ENCODE assay signal across 21 mouse cellular contexts in genomic region chr5:9621417-9622067, GRCm38 (mm10).
DNase-seq lines count a peak whose midpoint lies in the region; ATAC-seq and TF ChIP-seq lines count a peak whose summit lies in the region.
"Had no signal": no experiment of that assay in that cellular context is flagged by ENCODE, and none has a peak within 500 bp of the region (broad histone marks: within the 10 kb centered on the region; RNA-seq: fewer than 3 reads in every experiment).

No protein-coding gene starts in this region.

- H3K4me1 ChIP-seq in limb, embryonic 12.5 days (replicated peaks), result peaks cover 8% of the 10 kb centered on the region; the same call in 1 of the 2 replicates
- peaks cover 7% of the 10 kb centered on the region; the same call in 1 of the 2 replicates for H3K4me1 ChIP-seq in limb, embryonic 10.5 days
- H3K4me1 ChIP-seq in limb, embryonic 13.5 days, result no peaks in the 10 kb centered on the region
- H3K4me1 ChIP-seq in limb, embryonic 14.5 days (ENCODE audit: control insufficient read depth, insufficient read depth, low read length), result no peaks in the 10 kb centered on the region
- H3K4me1 ChIP-seq: embryonic facial prominence, embryonic 15.5 days had no signal

- H3K9ac ChIP-seq in limb, embryonic 12.5 days (replicated peaks), result no peak overlapping the region
- H3K9ac ChIP-seq in limb, embryonic 13.5 days, result no peak overlapping the region
- no peak overlapping the region for H3K9ac ChIP-seq in limb, embryonic 14.5 days (ENCODE audit: low read depth, low read length, severe bottlenecking)
- H3K9ac ChIP-seq: embryonic facial prominence, embryonic 13.5 days; embryonic facial prominence, embryonic 15.5 days; forebrain, embryonic 12.5 days had no signal

- DNase-seq in limb, embryonic 10.5 days (ENCODE audit: low spot score), result no peak
- no peak for DNase-seq in limb, embryonic 14.5 days (ENCODE audit: low spot score)
- no peak for DNase-seq in right cerebral cortex, postnatal 10 days (ENCODE audit: low spot score in 2 of 2)
- DNase-seq: adrenal gland, adult 2 months; adrenal gland, postnatal 10 days; adrenal gland, postnatal 25 days; cerebellum, adult 11 months; cerebellum, adult 18-20 months; cerebellum, adult 8-10 months; cerebellum, adult 9-11 months; cerebellum, postnatal 14 days; cerebellum, postnatal 36 days; embryo, embryonic 11 days had no signal

- no peak overlapping the region for H3K4me2 ChIP-seq in limb, embryonic 12.5 days
- H3K4me2 ChIP-seq in limb, embryonic 13.5 days (replicated peaks), result no peak overlapping the region
- H3K4me2 ChIP-seq in limb, embryonic 14.5 days (replicated peaks; ENCODE audit: low read depth, low read length, severe bottlenecking), result no peak overlapping the region
- H3K4me2 ChIP-seq: embryonic facial prominence, embryonic 13.5 days; embryonic facial prominence, embryonic 15.5 days; forebrain, embryonic 12.5 days had no signal

- H3K27me3 ChIP-seq in limb, embryonic 12.5 days, result no peaks in the 10 kb centered on the region
- H3K27me3 ChIP-seq in limb, embryonic 10.5 days (ENCODE audit: low read depth, poor library complexity, severe bottlenecking), result no peaks in the 10 kb centered on the region
- H3K27me3 ChIP-seq in limb, embryonic 13.5 days, result no peaks in the 10 kb centered on the region
- H3K27me3 ChIP-seq in limb, embryonic 14.5 days (ENCODE audit: control insufficient read depth, insufficient read depth, low read length), result no peaks in the 10 kb centered on the region
- H3K27me3 ChIP-seq: embryonic facial prominence, embryonic 13.5 days; embryonic facial prominence, embryonic 15.5 days; forebrain, embryonic 12.5 days had no signal

- no peaks in the 10 kb centered on the region for H3K36me3 ChIP-seq in limb, embryonic 12.5 days
- no peaks in the 10 kb centered on the region for H3K36me3 ChIP-seq in limb, embryonic 10.5 days
- H3K36me3 ChIP-seq in limb, embryonic 13.5 days, result no peaks in the 10 kb centered on the region
- no peaks in the 10 kb centered on the region for H3K36me3 ChIP-seq in limb, embryonic 14.5 days (ENCODE audit: control insufficient read depth, insufficient read depth, low read length)
- H3K36me3 ChIP-seq: embryonic facial prominence, embryonic 13.5 days; embryonic facial prominence, embryonic 15.5 days; forebrain, embryonic 10.5 days; forebrain, embryonic 12.5 days had no signal

- H3K27ac ChIP-seq in limb, embryonic 12.5 days, result no peak overlapping the region
- H3K27ac ChIP-seq in limb, embryonic 10.5 days, result no peak overlapping the region
- no peak overlapping the region for H3K27ac ChIP-seq in limb, embryonic 13.5 days
- H3K27ac ChIP-seq in limb, embryonic 14.5 days (replicated peaks; ENCODE audit: low read depth, low read length), result no peak overlapping the region
- H3K27ac ChIP-seq: embryonic facial prominence, embryonic 13.5 days; embryonic facial prominence, embryonic 15.5 days; forebrain, embryonic 10.5 days; forebrain, embryonic 12.5 days had no signal

- WGBS in limb, embryonic 12.5 days, result 59% methylated on average over 3 of the region's 3 CpGs
- 79% methylated on average over 3 of the region's 3 CpGs for WGBS in limb, embryonic 10.5 days
- 64% methylated on average over 3 of the region's 3 CpGs for WGBS in limb, embryonic 13.5 days
- 59% methylated on average over 3 of the region's 3 CpGs for WGBS in limb, embryonic 14.5 days

- no peaks in the 10 kb centered on the region for H3K9me3 ChIP-seq in limb, embryonic 12.5 days
- H3K9me3 ChIP-seq in limb, embryonic 10.5 days (replicated peaks), result no peaks in the 10 kb centered on the region
- no peaks in the 10 kb centered on the region for H3K9me3 ChIP-seq in limb, embryonic 13.5 days
- no peaks in the 10 kb centered on the region for H3K9me3 ChIP-seq in limb, embryonic 14.5 days (ENCODE audit: control insufficient read depth, low read length)
- H3K9me3 ChIP-seq: embryonic facial prominence, embryonic 13.5 days; embryonic facial prominence, embryonic 15.5 days; forebrain, embryonic 10.5 days; forebrain, embryonic 12.5 days had no signal

- peak; percentile 56; the same call in 1 of the 2 replicates for ATAC-seq in limb, embryonic 12.5 days (ENCODE audit: insufficient number of reproducible peaks, insufficient read depth, low FRiP score, low TSS enrichment, low read depth)
- ATAC-seq in limb, embryonic 13.5 days (ENCODE audit: low FRiP score, low read depth), result peak; percentile 72
- ATAC-seq in limb, embryonic 14.5 days (ENCODE audit: low FRiP score, low read depth), result peak; percentile 76
- ATAC-seq: forebrain, embryonic 14.5 days had no signal

- no peak overlapping the region for H3K4me3 ChIP-seq in limb, embryonic 12.5 days (replicated peaks)
- no peak overlapping the region for H3K4me3 ChIP-seq in limb, embryonic 10.5 days
- H3K4me3 ChIP-seq in limb, embryonic 13.5 days, result no peak overlapping the region
- H3K4me3 ChIP-seq in limb, embryonic 14.5 days (replicated peaks; ENCODE audit: low read length), result no peak overlapping the region
- H3K4me3 ChIP-seq: embryonic facial prominence, embryonic 13.5 days; embryonic facial prominence, embryonic 15.5 days; erythroblast, embryonic 14.5 days; forebrain, embryonic 10.5 days; forebrain, embryonic 12.5 days had no signal

- TF ChIP-seq POLR2A in limb, embryonic 14.5 days (IDR thresholded peaks at IDR 0.05; ENCODE audit: borderline replicate concordance, extremely low read depth, insufficient read depth, insufficient read length), result no peak
